Mouse (Mus musculus): Measurements from ENCODE around the gene Litaf. TPM values are rescaled to one million over a fixed set of nuclear protein-coding genes. Genes with fewer than 3 reads are reported as not detected.

Gene Litaf
- total and polyA plus RNA-seq, 3 experiments = 97.5 to 178 (median 154) TPM

GRCm38 (mm10) chr16:10976202-10976631 lies 89.7 kb downstream of the Litaf start (continued):
- TF ChIP-seq MAFK (IDR thresholded peaks at IDR 0.05; ENCODE audit: insufficient replicate concordance, low read length) = no peak
- peak; percentile 70; the same call in 1 of the 2 replicates for TF ChIP-seq JUN (IDR thresholded peaks at IDR 0.05; ENCODE audit: insufficient read depth, low read depth, low read length)
- no peak for TF ChIP-seq RCOR1 (conservative IDR thresholded peaks at IDR 0.05; ENCODE audit: low read depth, low read length)
- TF ChIP-seq ELF1 (IDR thresholded peaks at IDR 0.05; ENCODE audit: low read depth, low read length) = peak; percentile 32; the same call in 1 of the 2 replicates

GRCm38 (mm10) chr16:10974939-10975338 lies 91.0 kb downstream of the Litaf start:
- H3K4me1 ChIP-seq (ENCODE audit: control insufficient read depth in 1 of 2, insufficient read depth in 2 of 2) = peaks cover 70 to 100% of the 10 kb centered on the region in 2 experiments
- in situ Hi-C loops (cut with MboI; ENCODE audit: low pct_ligation_motif_present, low pct_unique_long_range_greater_than_20kb, low sequenced_read_pairs) = loop anchor here (5.0 kb wide), 1 partner anchor 42 kb away; no protein-coding TSS in a partner anchor
- no peak for TF ChIP-seq E2F4 (IDR thresholded peaks at IDR 0.05; ENCODE audit: insufficient replicate concordance, low read depth, low read length)
- TF ChIP-seq TCF12 (IDR thresholded peaks at IDR 0.05; ENCODE audit: low read depth, low read length) = no peak
- no peak for TF ChIP-seq ZNF384 (IDR thresholded peaks at IDR 0.05; ENCODE audit: low read depth, low read length)
- no peak for TF ChIP-seq KAT2A (IDR thresholded peaks at IDR 0.05; ENCODE audit: insufficient replicate concordance, low read length)
- TF ChIP-seq ELF1 (IDR thresholded peaks at IDR 0.05; ENCODE audit: low read depth, low read length) = no peak
- TF ChIP-seq EP300 (IDR thresholded peaks at IDR 0.05; ENCODE audit: low read length) = no peak
- TF ChIP-seq MAFK (IDR thresholded peaks at IDR 0.05; ENCODE audit: insufficient replicate concordance, low read length) = no peak
- no peak for TF ChIP-seq GABPA (IDR thresholded peaks at IDR 0.05; ENCODE audit: insufficient replicate concordance, low read depth, low read length)
- TF ChIP-seq POLR2AphosphoS2 (IDR thresholded peaks at IDR 0.05; ENCODE audit: low read depth, low read length) = no peak
- no peak for TF ChIP-seq ZKSCAN1 (IDR thresholded peaks at IDR 0.05; ENCODE audit: borderline replicate concordance, low read depth, low read length)
- no peak for TF ChIP-seq MAZ (IDR thresholded peaks at IDR 0.05; ENCODE audit: low read depth, low read length)
- TF ChIP-seq CTCF (conservative IDR thresholded peaks at IDR 0.05 in 1 of 2, IDR thresholded peaks at IDR 0.05 in 1 of 2; ENCODE audit: low read depth in 2 of 2, low read length in 2 of 2) = no peak
- peak overlapping the region; percentile 71 for H3K27ac ChIP-seq (ENCODE audit: insufficient read depth, low read depth)
- no peaks in the 10 kb centered on the region for H3K9me3 ChIP-seq (replicated peaks; ENCODE audit: low read length)
- no peak overlapping the region for H3K4me3 ChIP-seq (replicated peaks in 1 of 3; ENCODE audit: low read depth in 2 of 3, low read length in 2 of 3, poor library complexity in 1 of 3)
- DNase-seq (ENCODE audit: extremely low read depth) = no peak
- peak overlapping the region; percentile 62; the same call in 1 of the 2 replicates for H3K4me2 ChIP-seq (ENCODE audit: insufficient read depth, low read depth, poor library complexity, severe bottlenecking)
- peaks cover 17 to 84% of the 10 kb centered on the region in 2 experiments for H3K36me3 ChIP-seq (replicated peaks in 1 of 2; ENCODE audit: control insufficient read depth in 1 of 2, insufficient read depth in 1 of 2, low read length in 1 of 2)
- no peaks in the 10 kb centered on the region for H3K27me3 ChIP-seq (replicated peaks)
- dilution Hi-C loops (cut with MboI; ENCODE audit: extremely low pct_ligation_motif_present, extremely low pct_unique_long_range_greater_than_20kb, low sequenced_read_pairs) = no loop called here
- no peak overlapping the region for H3K9ac ChIP-seq (ENCODE audit: insufficient read depth, low read depth)
- peaks cover 96% of the 10 kb centered on the region for H3K79me2 ChIP-seq (replicated peaks; ENCODE audit: control insufficient read depth, extremely low read depth, insufficient read depth, poor library complexity, severe bottlenecking)

- H3K27ac ChIP-seq (ENCODE audit: insufficient read depth, low read depth) = peak overlapping the region; percentile 68
- H3K4me2 ChIP-seq (ENCODE audit: insufficient read depth, low read depth, poor library complexity, severe bottlenecking) = peak overlapping the region; percentile 62
- dilution Hi-C loops (cut with MboI; ENCODE audit: extremely low pct_ligation_motif_present, extremely low pct_unique_long_range_greater_than_20kb, low sequenced_read_pairs) = no loop called here
- DNase-seq (ENCODE audit: extremely low read depth) = no peak
- in situ Hi-C loops (cut with MboI; ENCODE audit: low pct_ligation_motif_present, low pct_unique_long_range_greater_than_20kb, low sequenced_read_pairs) = loop anchor here (5.0 kb wide), 1 partner anchor 43 kb away; no protein-coding TSS in a partner anchor
- peak; percentile 73 for TF ChIP-seq MAX (IDR thresholded peaks at IDR 0.05; ENCODE audit: low read length)
- TF ChIP-seq KAT2A (IDR thresholded peaks at IDR 0.05; ENCODE audit: insufficient replicate concordance, low read length) = no peak
- TF ChIP-seq MXI1 (IDR thresholded peaks at IDR 0.05; ENCODE audit: low read depth, low read length) = no peak
- no peak for TF ChIP-seq USF1 (IDR thresholded peaks at IDR 0.05; ENCODE audit: low read depth, low read length)
- peak; percentile 85; the same call in 1 of the 2 replicates for TF ChIP-seq MEF2A (IDR thresholded peaks at IDR 0.05; ENCODE audit: borderline replicate concordance, low read depth, low read length)
- 0 out of 2 replicates have a peak, but pooled peaks have one; percentile 25 for TF ChIP-seq BHLHE40 (IDR thresholded peaks at IDR 0.05; ENCODE audit: low read depth, low read length)
- TF ChIP-seq MYC (IDR thresholded peaks at IDR 0.05; ENCODE audit: low read depth, low read length) = peak; percentile 77; the same call in 1 of the 2 replicates
- TF ChIP-seq CHD1 (IDR thresholded peaks at IDR 0.05; ENCODE audit: low read depth, low read length) = peak; percentile 97
- TF ChIP-seq MAZ (IDR thresholded peaks at IDR 0.05; ENCODE audit: low read depth, low read length) = peak; percentile 60; the same call in 1 of the 2 replicates
- TF ChIP-seq POLR2A (IDR thresholded peaks at IDR 0.05; ENCODE audit: low read depth, low read length) = 0 out of 2 replicates have a peak, but pooled peaks have one; percentile 36
- peak overlapping the region; percentile 38; the same call in 1 of the 2 replicates for H3K9ac ChIP-seq (ENCODE audit: insufficient read depth, low read depth)
- peaks cover 17 to 82% of the 10 kb centered on the region in 2 experiments for H3K36me3 ChIP-seq (replicated peaks in 1 of 2; ENCODE audit: control insufficient read depth in 1 of 2, insufficient read depth in 1 of 2, low read length in 1 of 2)
- H3K27me3 ChIP-seq (replicated peaks) = no peaks in the 10 kb centered on the region
- H3K4me1 ChIP-seq (ENCODE audit: control insufficient read depth in 1 of 2, insufficient read depth in 2 of 2) = peaks cover 67 to 100% of the 10 kb centered on the region in 2 experiments
- H3K79me2 ChIP-seq (replicated peaks; ENCODE audit: control insufficient read depth, extremely low read depth, insufficient read depth, poor library complexity, severe bottlenecking) = peaks cover 100% of the 10 kb centered on the region
- H3K9me3 ChIP-seq (replicated peaks; ENCODE audit: low read length) = no peaks in the 10 kb centered on the region
- no peak overlapping the region for H3K4me3 ChIP-seq (replicated peaks in 1 of 3; ENCODE audit: low read depth in 2 of 3, low read length in 2 of 3, poor library complexity in 1 of 3)
Observed at GRCm38 (mm10) chr16:10974037-10974446, 91.9 kb downstream of the Litaf start.
